Mouse (Mus musculus): ENCODE results near the gene Hist1h2be.

The Hist1h2be gene

GRCm38 (mm10) chr13:23620733-23621531 lies at the start of gene Hist1h2be:
Gene Hist1h2be (minus strand): TSS chr13:23621124.
- ChIA-PET CTCF (interaction anchor here (0.6 to 1.6 kb wide), 9 partner anchors 10 to 1691 kb away, joined by 3 to 8 read pairs (median 4); partner anchors contain the start of gene Hist1h4c (in 2 of the 4)), POLR2A (interaction anchor here (0.6 to 10.9 kb wide), 142 partner anchors 9 to 1868 kb away, joined by 3 to 192 read pairs (median 6); partner anchors contain the start of genes Hist1h1c (in 4 of the 4), Hist1h2ac (in 4 of the 4), Hist1h2bc (in 4 of the 4) and Hist1h4d (in 4 of the 4))

GRCm38 (mm10) chr13:23662536-23662935 lies 41.6 kb upstream of the Hist1h2be start:
- ChIA-PET POLR2A (interaction anchor here in 3 of 4 experiments (0.8 to 14.2 kb wide), 8 partner anchors 20 to 107 kb away, joined by 3 to 92 read pairs (median 4); partner anchors contain the start of genes Hist1h2ac (in 3 of the 3), Hist1h2bc (in 3 of the 3), Hist1h2be (in 1 of the 3) and Hist1h4a (in 1 of the 3)), CTCF (no interaction called here)

- ChIA-PET POLR2A (interaction anchor here in 3 of 4 experiments (0.9 to 14.2 kb wide), 3 partner anchors 23 to 24 kb away, joined by 3 to 92 read pairs (median 14); partner anchors contain the start of genes Hist1h2ac (in 3 of the 3) and Hist1h2bc (in 3 of the 3)), CTCF (no interaction called here)
Observed at GRCm38 (mm10) chr13:23659636-23660366, 38.9 kb upstream of the Hist1h2be start.

- ChIA-PET CTCF (interaction anchor here in 1 of 4 experiments (0.5 to 1.4 kb wide), 2 partner anchors 9 to 162 kb away, joined by 3 read pairs; no protein-coding TSS in a partner anchor), POLR2A (interaction anchor here in 3 of 4 experiments (0.6 to 4.5 kb wide), 9 partner anchors 9 to 166 kb away, joined by 3 to 21 read pairs (median 4); partner anchors contain the start of genes Hist1h1a (in 1 of the 3), Hist1h1e (in 1 of the 3), Hist1h2ac (in 1 of the 3) and Hist1h2bc (in 1 of the 3))
Observed at GRCm38 (mm10) chr13:23630653-23631052, 9.7 kb upstream of the Hist1h2be start.

- ChIA-PET POLR2A (interaction anchor here (0.6 to 10.9 kb wide), 54 partner anchors 9 to 1580 kb away, joined by 3 to 192 read pairs (median 16); partner anchors contain the start of genes Hist1h4d (in 4 of the 4), Hist1h2ac (in 3 of the 4), Hist1h2ae (in 3 of the 4) and Hist1h2bc (in 3 of the 4)), CTCF (interaction anchor here in 1 of 4 experiments (0.5 kb wide), 1 partner anchor 1246 kb away, joined by 3 read pairs; no protein-coding TSS in a partner anchor)
Observed at GRCm38 (mm10) chr13:23622861-23623450, 2.0 kb upstream of the Hist1h2be start.

- CTCF ChIA-PET = interaction anchor here (0.5 to 1.6 kb wide), 7 partner anchors 9 to 1245 kb away, joined by 3 to 8 read pairs (median 4); partner anchors contain the start of gene Hist1h4c (in 1 of the 4)
- POLR2A ChIA-PET = interaction anchor here (0.6 to 10.9 kb wide), 114 partner anchors 7 to 1869 kb away, joined by 3 to 192 read pairs (median 7); partner anchors contain the start of genes Hist1h1c (in 4 of the 4), Hist1h4d (in 4 of the 4), Hist1h1a (in 3 of the 4) and Hist1h2ac (in 3 of the 4)
Observed at GRCm38 (mm10) chr13:23622175-23622671, 1.3 kb upstream of the Hist1h2be start, which contains the start of gene Hist1h1e. Gene Hist1h1e (minus strand): TSS chr13:23622558.

GRCm38 (mm10) chr13:23621532-23622174 lies 729 bp upstream of the Hist1h2be start:
- POLR2A ChIA-PET = interaction anchor here (0.6 to 10.9 kb wide), 138 partner anchors 8 to 1868 kb away, joined by 3 to 192 read pairs (median 6); partner anchors contain the start of genes Hist1h1c (in 4 of the 4), Hist1h2ac (in 4 of the 4), Hist1h2ae (in 4 of the 4) and Hist1h2bc (in 4 of the 4)
- CTCF ChIA-PET = interaction anchor here (0.6 to 1.6 kb wide), 11 partner anchors 9 to 1692 kb away, joined by 3 to 8 read pairs (median 4); partner anchors contain the start of gene Hist1h4c (in 2 of the 4)

- ChIA-PET POLR2A (interaction anchor here (0.9 to 10.9 kb wide), 62 partner anchors 8 to 1585 kb away, joined by 3 to 192 read pairs (median 16); partner anchors contain the start of genes Hist1h2ac (in 4 of the 4), Hist1h2bc (in 4 of the 4), Hist1h1c (in 3 of the 4) and Hist1h4c (in 3 of the 4)), CTCF (no interaction called here)
Observed at GRCm38 (mm10) chr13:23620056-23620732, 730 bp downstream of the Hist1h2be start.

- POLR2A ChIA-PET = interaction anchor here in 2 of 4 experiments (1.1 to 1.9 kb wide), 4 partner anchors 10 to 72 kb away, joined by 3 to 9 read pairs (median 6); partner anchors contain the start of genes Hist1h2be (in 2 of the 2), Hist1h2ac (in 1 of the 2) and Hist1h2bc (in 1 of the 2)
- CTCF ChIA-PET = no interaction called here
Observed at GRCm38 (mm10) chr13:23611638-23612037, 9.3 kb downstream of the Hist1h2be start.

- POLR2A ChIA-PET = interaction anchor here in 3 of 4 experiments (0.7 to 2.7 kb wide), 20 partner anchors 9 to 1272 kb away, joined by 3 to 25 read pairs (median 4); partner anchors contain the start of genes Hist1h2be (in 3 of the 3), Hist1h1e (in 2 of the 3), Hist1h2ac (in 2 of the 3) and Hist1h2bc (in 2 of the 3)
Observed at GRCm38 (mm10) chr13:23610393-23610792, 10.5 kb downstream of the Hist1h2be start.

GRCm38 (mm10) chr13:23609844-23610243 lies 11.1 kb downstream of the Hist1h2be start:
- CTCF ChIA-PET = interaction anchor here in 3 of 4 experiments (0.7 to 1.2 kb wide), 3 partner anchors 12 to 83 kb away, joined by 3 to 5 read pairs (median 4); no protein-coding TSS in a partner anchor
- POLR2A ChIA-PET = interaction anchor here in 3 of 4 experiments (0.7 to 2.7 kb wide), 22 partner anchors 9 to 1271 kb away, joined by 3 to 25 read pairs (median 4); partner anchors contain the start of genes Hist1h2be (in 3 of the 3), Hist1h1e (in 2 of the 3), Hist1h2ac (in 2 of the 3) and Hist1h2bc (in 2 of the 3)

More at GRCm38 (mm10) chr13:23610393-23610792, 10.5 kb downstream of the Hist1h2be start:
- CTCF ChIA-PET = interaction anchor here in 3 of 4 experiments (0.7 to 1.2 kb wide), 3 partner anchors 11 to 84 kb away, joined by 3 to 5 read pairs (median 4); no protein-coding TSS in a partner anchor

- POLR2A ChIA-PET = interaction anchor here in 3 of 4 experiments (1.0 to 2.7 kb wide), 13 partner anchors 8 to 130 kb away, joined by 3 to 25 read pairs (median 5); partner anchors contain the start of genes Hist1h2be (in 3 of the 3), Hist1h1e (in 2 of the 3), Hist1h1c (in 1 of the 3) and Hist1h2ac (in 1 of the 3)
- CTCF ChIA-PET = no interaction called here
Observed at GRCm38 (mm10) chr13:23609209-23609608, 11.7 kb downstream of the Hist1h2be start.

GRCm38 (mm10) chr13:23605052-23605451 lies 15.9 kb downstream of the Hist1h2be start:
- POLR2A ChIA-PET = interaction anchor here (0.8 to 29.6 kb wide), 18 partner anchors 10 to 91 kb away, joined by 3 to 794 read pairs (median 4); partner anchors contain the start of genes Hist1h2be (in 2 of the 4), Hist1h4h (in 2 of the 4), Hist1h1e (in 1 of the 4) and Hist1h2ac (in 1 of the 4)
- CTCF ChIA-PET = no interaction called here

- CTCF ChIA-PET = no interaction called here
- POLR2A ChIA-PET = interaction anchor here in 3 of 4 experiments (0.7 to 29.6 kb wide), 14 partner anchors 10 to 80 kb away, joined by 3 to 794 read pairs (median 4); partner anchors contain the start of genes Hist1h2be (in 2 of the 3), Hist1h4h (in 2 of the 3), Hist1h1e (in 1 of the 3) and Hist1h2ac (in 1 of the 3)
Observed at GRCm38 (mm10) chr13:23604452-23604851, 16.5 kb downstream of the Hist1h2be start.

Data from embryonic stem cell, embryonic (primary cell).